Mouse (Mus musculus) cerebellum, adult 9-10 months (tissue): ENCODE results near the gene Tenm2.

Experiments used
- DNase-seq: peaks from one replicate; pipeline ENCODE4 v3.0.0; 2022

The Tenm2 gene

GRCm38 (mm10) chr11:36690826-36691225 lies 544.9 kb downstream of the Tenm2 start:
- DNase-seq = no peak

GRCm38 (mm10) chr11:36686253-36686652 lies 549.5 kb downstream of the Tenm2 start:
- DNase-seq = no peak

GRCm38 (mm10) chr11:36679361-36679760 lies 556.4 kb downstream of the Tenm2 start:
- peak; percentile 12 for DNase-seq

GRCm38 (mm10) chr11:36678542-36678941 lies 557.2 kb downstream of the Tenm2 start:
- peak; percentile 27 for DNase-seq

- peak; percentile 63 for DNase-seq
Measured at GRCm38 (mm10) chr11:36678057-36678396, 557.7 kb downstream of the Tenm2 start.

- DNase-seq = peak; percentile 73
Measured at GRCm38 (mm10) chr11:36677321-36678056, 558.3 kb downstream of the Tenm2 start.

- DNase-seq = peak; percentile 31
Measured at GRCm38 (mm10) chr11:36676446-36677284, 559.1 kb downstream of the Tenm2 start.

GRCm38 (mm10) chr11:36674902-36675422 lies 560.8 kb downstream of the Tenm2 start:
- peak; percentile 19 for DNase-seq

GRCm38 (mm10) chr11:36674141-36674540 lies 561.6 kb downstream of the Tenm2 start:
- DNase-seq = no peak

GRCm38 (mm10) chr11:36671196-36671595 lies 564.6 kb downstream of the Tenm2 start:
- no peak for DNase-seq

GRCm38 (mm10) chr11:36664026-36664425 lies 571.7 kb downstream of the Tenm2 start:
- DNase-seq = no peak

- no peak for DNase-seq
Measured at GRCm38 (mm10) chr11:36663571-36663970, 572.2 kb downstream of the Tenm2 start.

GRCm38 (mm10) chr11:36653656-36654323 lies 582.0 kb downstream of the Tenm2 start:
- no peak for DNase-seq

GRCm38 (mm10) chr11:36647179-36647578 lies 588.6 kb downstream of the Tenm2 start:
- DNase-seq = no peak

GRCm38 (mm10) chr11:36635082-36635481 lies 600.7 kb downstream of the Tenm2 start:
- DNase-seq = no peak

GRCm38 (mm10) chr11:36632201-36632600 lies 603.6 kb downstream of the Tenm2 start:
- DNase-seq = no peak

- DNase-seq = no peak
Measured at GRCm38 (mm10) chr11:36613807-36614206, 622.0 kb downstream of the Tenm2 start.

GRCm38 (mm10) chr11:36604815-36605382 lies 630.9 kb downstream of the Tenm2 start:
- no peak for DNase-seq

GRCm38 (mm10) chr11:36604272-36604671 lies 631.5 kb downstream of the Tenm2 start:
- DNase-seq = no peak

GRCm38 (mm10) chr11:36592471-36592870 lies 643.3 kb downstream of the Tenm2 start:
- DNase-seq = no peak

- DNase-seq = peak; percentile 88
Measured at GRCm38 (mm10) chr11:36566146-36566545, 669.6 kb downstream of the Tenm2 start.

- DNase-seq = no peak
Measured at GRCm38 (mm10) chr11:36562851-36563250, 672.9 kb downstream of the Tenm2 start.
